Mouse (Mus musculus): Measurements from ENCODE around the gene Hrk. TPM values are rescaled to one million over a fixed set of nuclear protein-coding genes. Genes with fewer than 3 reads are reported as not detected.

Gene Hrk
- polyA plus RNA-seq, 1 experiment from 2014 or later = 0.72 TPM

- no peak overlapping the region for H3K9ac ChIP-seq (replicated peaks; ENCODE audit: low read depth, low read length)
- H3K36me3 ChIP-seq (ENCODE audit: control insufficient read depth, insufficient read depth, low read length) = peaks cover 7% of the 10 kb centered on the region
Observed at GRCm38 (mm10) chr5:118136391-118136790, 28.1 kb upstream of the Hrk start.

GRCm38 (mm10) chr5:118139630-118140029 is 24.8 kb upstream of the Hrk start:
- no peaks in the 10 kb centered on the region for H3K4me1 ChIP-seq (ENCODE audit: control insufficient read depth, insufficient read depth, low read length)
- WGBS = 89% methylated on average over 8 of the region's 8 CpGs
- no peak overlapping the region for H3K4me3 ChIP-seq (ENCODE audit: low read depth, low read length)
- no peak overlapping the region for H3K4me2 ChIP-seq (replicated peaks; ENCODE audit: low read depth, low read length)
- peaks cover 19% of the 10 kb centered on the region for H3K36me3 ChIP-seq (ENCODE audit: control insufficient read depth, insufficient read depth, low read length)
- no peak for ATAC-seq (ENCODE audit: insufficient number of reproducible peaks, insufficient read depth, low FRiP score, low read depth)
- H3K27me3 ChIP-seq (ENCODE audit: control insufficient read depth, insufficient read depth, low read length) = no peaks in the 10 kb centered on the region
- no peak overlapping the region for H3K9ac ChIP-seq (replicated peaks; ENCODE audit: low read depth, low read length)
- H3K27ac ChIP-seq (ENCODE audit: low read length) = no peak overlapping the region
- H3K9me3 ChIP-seq (ENCODE audit: control insufficient read depth, low read depth, low read length) = no peaks in the 10 kb centered on the region

More at GRCm38 (mm10) chr5:118136391-118136790, 28.1 kb upstream of the Hrk start:
- no peaks in the 10 kb centered on the region for H3K4me1 ChIP-seq (ENCODE audit: control insufficient read depth, insufficient read depth, low read length)
- ATAC-seq (ENCODE audit: insufficient number of reproducible peaks, insufficient read depth, low FRiP score, low read depth) = no peak
- H3K9me3 ChIP-seq (ENCODE audit: control insufficient read depth, low read depth, low read length) = no peaks in the 10 kb centered on the region
- 76% methylated on average over 5 of the region's 5 CpGs for WGBS
- no peaks in the 10 kb centered on the region for H3K27me3 ChIP-seq (ENCODE audit: control insufficient read depth, insufficient read depth, low read length)
- H3K4me2 ChIP-seq (replicated peaks; ENCODE audit: low read depth, low read length) = no peak overlapping the region
- no peak overlapping the region for H3K27ac ChIP-seq (ENCODE audit: low read length)
- H3K4me3 ChIP-seq (ENCODE audit: low read depth, low read length) = no peak overlapping the region

GRCm38 (mm10) chr5:118142471-118142870 is 22.0 kb upstream of the Hrk start:
- no peaks in the 10 kb centered on the region for H3K4me1 ChIP-seq (ENCODE audit: control insufficient read depth, insufficient read depth, low read length)
- no peaks in the 10 kb centered on the region for H3K9me3 ChIP-seq (ENCODE audit: control insufficient read depth, low read depth, low read length)

GRCm38 (mm10) chr5:118143211-118144026 is 21.0 kb upstream of the Hrk start:
- H3K4me3 ChIP-seq (ENCODE audit: low read depth, low read length) = no peak overlapping the region
- WGBS = 80% methylated on average over 12 of the region's 12 CpGs
- H3K9ac ChIP-seq (replicated peaks; ENCODE audit: low read depth, low read length) = no peak overlapping the region
- peaks cover 19% of the 10 kb centered on the region for H3K36me3 ChIP-seq (ENCODE audit: control insufficient read depth, insufficient read depth, low read length)
- H3K27ac ChIP-seq (ENCODE audit: low read length) = no peak overlapping the region
- H3K4me2 ChIP-seq (replicated peaks; ENCODE audit: low read depth, low read length) = no peak overlapping the region
- H3K4me1 ChIP-seq (ENCODE audit: control insufficient read depth, insufficient read depth, low read length) = no peaks in the 10 kb centered on the region
- no peaks in the 10 kb centered on the region for H3K27me3 ChIP-seq (ENCODE audit: control insufficient read depth, insufficient read depth, low read length)
- H3K9me3 ChIP-seq (ENCODE audit: control insufficient read depth, low read depth, low read length) = no peaks in the 10 kb centered on the region
- no peak for ATAC-seq (ENCODE audit: insufficient number of reproducible peaks, insufficient read depth, low FRiP score, low read depth)

More at GRCm38 (mm10) chr5:118142471-118142870, 22.0 kb upstream of the Hrk start:
- 87% methylated on average over 8 of the region's 8 CpGs for WGBS
- Histone ChIP-seq H3K9ac (replicated peaks; ENCODE audit: low read depth, low read length) (no peak overlapping the region), H3K4me2 (replicated peaks; ENCODE audit: low read depth, low read length) (no peak overlapping the region), H3K27ac (ENCODE audit: low read length) (no peak overlapping the region), H3K27me3 (ENCODE audit: control insufficient read depth, insufficient read depth, low read length) (no peaks in the 10 kb centered on the region), H3K4me3 (ENCODE audit: low read depth, low read length) (no peak overlapping the region), H3K36me3 (ENCODE audit: control insufficient read depth, insufficient read depth, low read length) (peaks cover 19% of the 10 kb centered on the region)
- no peak for ATAC-seq (ENCODE audit: insufficient number of reproducible peaks, insufficient read depth, low FRiP score, low read depth)

DNA sequence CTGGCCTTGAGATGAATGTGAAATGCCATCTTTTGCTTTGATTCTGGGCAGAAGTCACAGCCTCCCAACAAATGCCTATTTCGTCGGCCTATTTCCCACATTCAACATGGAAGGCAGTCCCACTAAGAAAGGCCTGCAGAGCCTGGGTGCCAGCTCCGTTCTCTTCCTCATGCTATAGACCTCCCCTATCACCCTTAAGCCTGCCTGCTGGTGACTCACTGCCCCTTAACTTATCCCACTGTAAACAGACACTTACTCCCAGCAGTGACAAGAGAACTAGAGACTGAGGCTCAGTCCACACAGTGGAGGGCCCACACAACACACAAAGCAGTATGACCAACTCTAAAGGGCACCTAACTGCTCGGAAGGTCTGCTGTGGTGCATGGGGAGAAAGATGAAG is 20.1 kb upstream of the Hrk start:
- Histone ChIP-seq H3K9ac (replicated peaks; ENCODE audit: low read depth, low read length) (no peak overlapping the region), H3K27me3 (ENCODE audit: control insufficient read depth, insufficient read depth, low read length) (no peaks in the 10 kb centered on the region), H3K4me2 (replicated peaks; ENCODE audit: low read depth, low read length) (no peak overlapping the region), H3K27ac (ENCODE audit: low read length) (no peak overlapping the region), H3K9me3 (ENCODE audit: control insufficient read depth, low read depth, low read length) (no peaks in the 10 kb centered on the region), H3K4me1 (ENCODE audit: control insufficient read depth, insufficient read depth, low read length) (no peaks in the 10 kb centered on the region), H3K36me3 (ENCODE audit: control insufficient read depth, insufficient read depth, low read length) (peaks cover 19% of the 10 kb centered on the region), H3K4me3 (ENCODE audit: low read depth, low read length) (no peak overlapping the region)
- WGBS = 70% methylated on average over 4 of the region's 4 CpGs
- ATAC-seq (ENCODE audit: insufficient number of reproducible peaks, insufficient read depth, low FRiP score, low read depth) = no peak

DNA sequence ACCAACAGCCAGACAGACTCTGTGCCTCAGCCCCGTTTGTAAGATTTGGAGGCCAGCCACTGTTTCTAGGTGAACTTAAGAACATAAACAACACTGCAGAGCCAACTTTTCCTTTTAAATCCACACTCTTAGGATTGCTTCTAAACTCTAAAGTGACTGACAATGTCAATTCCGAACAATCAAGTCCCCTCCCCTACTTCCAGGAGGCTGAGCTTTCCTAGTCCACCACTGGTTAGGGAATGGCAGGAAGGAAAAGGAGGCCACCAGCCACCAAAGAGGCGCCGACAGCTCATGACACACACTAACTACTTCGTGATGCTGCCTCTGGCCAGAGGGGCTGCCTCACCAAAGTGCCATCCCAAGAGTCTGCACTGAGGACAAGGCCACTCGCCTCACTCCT is 19.7 kb upstream of the Hrk start:
- Histone ChIP-seq H3K36me3 (ENCODE audit: control insufficient read depth, insufficient read depth, low read length) (peaks cover 19% of the 10 kb centered on the region), H3K4me1 (ENCODE audit: control insufficient read depth, insufficient read depth, low read length) (no peaks in the 10 kb centered on the region), H3K27me3 (ENCODE audit: control insufficient read depth, insufficient read depth, low read length) (no peaks in the 10 kb centered on the region), H3K9ac (replicated peaks; ENCODE audit: low read depth, low read length) (no peak overlapping the region), H3K27ac (ENCODE audit: low read length) (no peak overlapping the region), H3K9me3 (ENCODE audit: control insufficient read depth, low read depth, low read length) (no peaks in the 10 kb centered on the region), H3K4me3 (ENCODE audit: low read depth, low read length) (no peak overlapping the region), H3K4me2 (replicated peaks; ENCODE audit: low read depth, low read length) (no peak overlapping the region)
- 79% methylated on average over 6 of the region's 6 CpGs for WGBS
- ATAC-seq (ENCODE audit: insufficient number of reproducible peaks, insufficient read depth, low FRiP score, low read depth) = no peak

- no peaks in the 10 kb centered on the region for H3K9me3 ChIP-seq (ENCODE audit: control insufficient read depth, low read depth, low read length)
- no peak overlapping the region for H3K9ac ChIP-seq (replicated peaks; ENCODE audit: low read depth, low read length)
- no peak overlapping the region for H3K4me3 ChIP-seq (ENCODE audit: low read depth, low read length)
- ATAC-seq (ENCODE audit: insufficient number of reproducible peaks, insufficient read depth, low FRiP score, low read depth) = no peak
- H3K27ac ChIP-seq (ENCODE audit: low read length) = no peak overlapping the region
- no peaks in the 10 kb centered on the region for H3K4me1 ChIP-seq (ENCODE audit: control insufficient read depth, insufficient read depth, low read length)
- WGBS = 95% methylated on average over 3 of the region's 3 CpGs
- no peak overlapping the region for H3K4me2 ChIP-seq (replicated peaks; ENCODE audit: low read depth, low read length)
- peaks cover 19% of the 10 kb centered on the region for H3K36me3 ChIP-seq (ENCODE audit: control insufficient read depth, insufficient read depth, low read length)
- no peaks in the 10 kb centered on the region for H3K27me3 ChIP-seq (ENCODE audit: control insufficient read depth, insufficient read depth, low read length)
Observed at GRCm38 (mm10) chr5:118145458-118145857, 19.0 kb upstream of the Hrk start.

GRCm38 (mm10) chr5:118145999-118146679 is 18.3 kb upstream of the Hrk start:
- ATAC-seq (ENCODE audit: insufficient number of reproducible peaks, insufficient read depth, low FRiP score, low read depth) = no peak
- no peak overlapping the region for H3K4me2 ChIP-seq (replicated peaks; ENCODE audit: low read depth, low read length)
- H3K9me3 ChIP-seq (ENCODE audit: control insufficient read depth, low read depth, low read length) = no peaks in the 10 kb centered on the region
- H3K36me3 ChIP-seq (ENCODE audit: control insufficient read depth, insufficient read depth, low read length) = peaks cover 18% of the 10 kb centered on the region
- no peaks in the 10 kb centered on the region for H3K4me1 ChIP-seq (ENCODE audit: control insufficient read depth, insufficient read depth, low read length)
- H3K9ac ChIP-seq (replicated peaks; ENCODE audit: low read depth, low read length) = no peak overlapping the region
- WGBS = 78% methylated on average over 15 of the region's 15 CpGs
- H3K27me3 ChIP-seq (ENCODE audit: control insufficient read depth, insufficient read depth, low read length) = no peaks in the 10 kb centered on the region
- H3K27ac ChIP-seq (ENCODE audit: low read length) = no peak overlapping the region
- no peak overlapping the region for H3K4me3 ChIP-seq (ENCODE audit: low read depth, low read length)
